Mouse (Mus musculus) heart, embryonic 12.5 days (tissue): ENCODE results near the gene Klk15. TPM values are rescaled to one million over a fixed set of nuclear protein-coding genes. Genes with fewer than 3 reads are reported as not detected.
A peak's percentile ranks its signal among the peaks of the same experiment; 100 is the strongest.

Source experiments
- ATAC-seq: fragments of 200-750 bp; cut with Nextera tagmentation; 2 replicates; pipeline ENCODE4 v1.8.0; 2017; ENCODE audit warnings: moderate TSS enrichment, moderate library complexity; ENCODE audit not compliant: insufficient number of reproducible peaks, low FRiP score
- H3K27ac ChIP-seq: fragments of 300-500 bp; sonication (generic); 2 replicates; pipeline ENCODE4 v1.5.1; 2016; ENCODE audit warnings: mild to moderate bottlenecking, moderate library complexity; ENCODE audit not compliant: poor library complexity, severe bottlenecking
- H3K27me3 ChIP-seq: fragments of 300-500 bp; sonication (generic); replicated peaks from 2 replicates; pipeline ENCODE4 v1.6.1; 2016; ENCODE audit warnings: mild to moderate bottlenecking, moderate library complexity
- H3K36me3 ChIP-seq: fragments of 300-500 bp; sonication (generic); 2 replicates; pipeline ENCODE4 v1.6.1; 2016; ENCODE audit warnings: mild to moderate bottlenecking, moderate library complexity
- H3K4me1 ChIP-seq: fragments of 300-500 bp; sonication (generic); replicated peaks from 2 replicates; pipeline ENCODE4 v1.6.1; 2016; ENCODE audit warnings: mild to moderate bottlenecking
- H3K4me2 ChIP-seq: fragments of 300-500 bp; sonication (generic); 2 replicates; pipeline ENCODE4 v1.6.1; 2016; ENCODE audit warnings: mild to moderate bottlenecking, moderate library complexity
- H3K4me3 ChIP-seq: fragments of 300-500 bp; sonication (generic); 2 replicates; pipeline ENCODE4 v1.5.1; 2016; ENCODE audit warnings: mild to moderate bottlenecking
- H3K9ac ChIP-seq: fragments of 300-500 bp; sonication (generic); 2 replicates; pipeline ENCODE4 v1.6.1; 2016; ENCODE audit warnings: mild to moderate bottlenecking, moderate library complexity
- H3K9me3 ChIP-seq: fragments of 300-500 bp; sonication (generic); replicated peaks from 2 replicates; pipeline ENCODE4 v1.6.1; 2016; ENCODE audit warnings: mild to moderate bottlenecking, moderate library complexity
- WGBS: fragments of 180-500 bp; shearing (Covaris S2); methylation state at CpG from one replicate; pipeline ENCODE4 v1.1.7; 2016; 5-methylcytosine and 5-hydroxymethylcytosine counted together
- polyA plus RNA-seq: library from polyadenylated mRNA; unstranded; fragments of >200 nt; fragmentation: Nextera tagmentation; extraction: Ambion mirVana; gene quantifications from 2 replicates; pipeline ENCODE4 v1.2.1, GENCODE M21; 2016

Gene Klk15
- polyA plus RNA-seq: not detected in 2 replicates

DNA sequence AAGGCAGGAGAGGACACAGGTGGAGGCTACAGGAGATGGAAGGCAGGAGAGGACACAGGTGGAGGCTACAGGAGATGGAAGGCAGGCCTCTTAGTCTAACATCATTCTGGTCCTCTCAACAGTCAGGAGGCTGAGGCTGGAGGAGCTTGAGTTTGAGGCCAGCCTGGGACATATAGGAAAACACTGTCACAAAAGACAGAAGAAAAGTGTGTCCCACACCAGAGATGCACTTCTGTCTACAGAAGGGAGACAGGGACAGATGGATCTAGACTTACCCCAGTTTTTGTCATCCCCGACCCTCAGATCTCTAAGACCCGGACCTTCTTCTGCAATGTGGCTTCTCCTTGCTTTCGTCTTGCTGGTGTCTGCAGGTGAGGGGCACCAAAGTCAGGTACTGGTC is at the start of gene Klk15:
Klk15 (plus strand) TSS at position 301 of the 400 bp plus-strand sequence.
- H3K4me1 ChIP-seq: no peaks in the 10 kb centered on the region
- H3K4me2 ChIP-seq: no peak within 1 kb of the TSS
- H3K9ac ChIP-seq: no peak within 1 kb of the TSS
- H3K4me3 ChIP-seq: no peak within 1 kb of the TSS
- WGBS: 73% methylated on average over 3 of the region's 3 CpGs
- ATAC-seq: no peak
- H3K9me3 ChIP-seq: no peaks in the 10 kb centered on the region
- H3K36me3 ChIP-seq: no peaks in the 10 kb centered on the region
- H3K27ac ChIP-seq: no peak within 1 kb of the TSS
- H3K27me3 ChIP-seq: no peaks in the 10 kb centered on the region

DNA sequence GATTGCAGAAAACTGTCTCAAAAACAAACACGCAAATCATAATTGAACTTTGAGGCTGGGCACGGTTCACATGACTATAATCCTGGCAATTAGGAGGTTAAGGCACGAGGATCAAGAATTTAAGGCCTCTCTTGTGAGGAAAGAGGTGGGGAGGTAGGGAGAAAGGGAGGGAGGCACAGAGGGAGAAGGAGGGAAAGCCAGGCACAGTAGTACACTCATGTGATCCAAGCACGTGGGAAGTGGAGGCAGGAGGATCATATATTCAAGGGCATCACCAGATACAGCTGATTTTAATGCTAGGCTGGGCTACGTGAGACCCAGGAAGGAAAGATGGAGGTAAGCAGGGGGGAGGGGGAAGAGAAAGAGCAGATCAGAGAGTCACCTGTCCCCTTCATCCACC is 42.2 kb upstream of the Klk15 start:
- 62% methylated on average over 5 of the region's 5 CpGs for WGBS
- H3K9ac ChIP-seq: no peak overlapping the region
- no peak overlapping the region for H3K4me2 ChIP-seq
- no peak overlapping the region for H3K4me3 ChIP-seq
- H3K9me3 ChIP-seq: no peaks in the 10 kb centered on the region
- H3K27me3 ChIP-seq: no peaks in the 10 kb centered on the region
- no peaks in the 10 kb centered on the region for H3K36me3 ChIP-seq
- no peak overlapping the region for H3K27ac ChIP-seq
- no peak for ATAC-seq
- no peaks in the 10 kb centered on the region for H3K4me1 ChIP-seq

DNA sequence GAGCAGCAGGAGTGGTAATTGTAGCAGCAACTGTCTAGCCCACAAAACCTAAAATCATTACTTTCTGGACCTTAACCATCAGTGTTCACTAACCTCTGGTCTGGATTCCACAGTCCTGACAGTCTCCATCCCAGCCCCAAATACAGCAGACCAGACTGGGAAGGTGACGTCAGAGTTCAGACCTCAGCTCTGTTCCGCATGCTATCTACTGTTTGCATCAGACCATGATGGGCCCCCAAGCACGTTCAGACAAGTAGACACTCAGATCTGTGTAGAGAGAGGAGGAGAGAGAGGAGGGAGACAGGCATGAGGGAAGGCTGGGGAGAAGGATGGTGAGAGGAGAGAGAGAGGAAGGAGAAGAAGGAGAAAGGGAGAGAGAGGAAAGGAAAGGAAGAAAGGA is 41.8 kb upstream of the Klk15 start:
- no peak overlapping the region for H3K9ac ChIP-seq
- 25% methylated on average over 3 of the region's 3 CpGs for WGBS
- no peaks in the 10 kb centered on the region for H3K4me1 ChIP-seq
- H3K36me3 ChIP-seq: no peaks in the 10 kb centered on the region
- H3K27me3 ChIP-seq: no peaks in the 10 kb centered on the region
- ATAC-seq: no peak
- no peak overlapping the region for H3K4me3 ChIP-seq
- no peaks in the 10 kb centered on the region for H3K9me3 ChIP-seq
- no peak overlapping the region for H3K4me2 ChIP-seq
- H3K27ac ChIP-seq: no peak overlapping the region

DNA sequence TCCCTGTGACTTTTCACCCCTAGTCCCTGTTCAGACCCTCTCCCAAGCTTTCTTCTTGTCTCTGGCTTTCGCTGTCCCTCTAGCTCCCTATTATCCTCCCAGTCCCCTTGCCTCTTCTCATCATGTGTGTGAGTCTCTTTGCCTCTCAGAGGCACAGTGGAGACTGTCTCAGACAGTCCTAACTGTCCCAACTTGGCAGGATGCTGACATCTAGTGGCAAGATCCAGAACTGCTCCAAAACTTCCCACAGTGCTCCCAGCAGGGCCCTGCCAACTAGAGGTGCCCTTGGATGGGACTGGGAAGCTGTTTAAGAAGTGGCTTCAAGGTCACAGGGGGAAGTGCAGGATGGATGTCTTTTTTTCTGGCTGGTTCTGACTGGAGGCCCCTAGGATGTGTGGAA is 38.7 kb upstream of the Klk15 start:
- no peak overlapping the region for H3K4me2 ChIP-seq
- H3K27ac ChIP-seq: no peak overlapping the region
- WGBS: 0% methylated on average over 1 of the region's 1 CpGs
- no peak overlapping the region for H3K4me3 ChIP-seq
- peak; percentile 84 for ATAC-seq
- no peaks in the 10 kb centered on the region for H3K36me3 ChIP-seq
- no peak overlapping the region for H3K9ac ChIP-seq
- H3K9me3 ChIP-seq: no peaks in the 10 kb centered on the region
- H3K4me1 ChIP-seq: no peaks in the 10 kb centered on the region
- no peaks in the 10 kb centered on the region for H3K27me3 ChIP-seq

DNA sequence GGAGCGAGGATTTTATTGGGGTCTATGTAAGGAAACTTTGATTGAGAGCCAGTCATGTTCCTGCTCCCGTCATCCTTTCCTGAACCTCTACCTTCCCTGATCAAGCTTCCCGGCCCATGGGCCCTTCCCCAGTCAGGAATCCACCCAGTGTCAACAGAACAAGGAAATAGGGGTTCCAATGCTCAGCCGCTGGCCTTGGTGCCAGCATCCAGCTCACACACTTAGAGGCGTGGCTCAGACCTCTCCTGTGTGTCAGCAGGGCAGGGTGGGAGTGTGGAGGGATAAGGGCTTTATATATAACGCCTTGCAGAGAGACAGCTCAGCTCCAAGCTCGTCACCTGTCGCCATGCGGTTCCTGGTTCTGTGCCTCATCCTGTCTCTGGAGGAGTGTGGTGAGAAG is 18.7 kb upstream of the Klk15 start:
- 37% methylated on average over 9 of the region's 9 CpGs for WGBS
- H3K36me3 ChIP-seq: no peaks in the 10 kb centered on the region
- H3K27me3 ChIP-seq: peaks cover 19% of the 10 kb centered on the region; the same call in 1 of the 2 replicates
- no peak overlapping the region for H3K27ac ChIP-seq
- ATAC-seq: no peak
- H3K4me3 ChIP-seq: no peak overlapping the region
- no peaks in the 10 kb centered on the region for H3K9me3 ChIP-seq
- H3K4me1 ChIP-seq: no peaks in the 10 kb centered on the region
- H3K4me2 ChIP-seq: no peak overlapping the region
- no peak overlapping the region for H3K9ac ChIP-seq

DNA sequence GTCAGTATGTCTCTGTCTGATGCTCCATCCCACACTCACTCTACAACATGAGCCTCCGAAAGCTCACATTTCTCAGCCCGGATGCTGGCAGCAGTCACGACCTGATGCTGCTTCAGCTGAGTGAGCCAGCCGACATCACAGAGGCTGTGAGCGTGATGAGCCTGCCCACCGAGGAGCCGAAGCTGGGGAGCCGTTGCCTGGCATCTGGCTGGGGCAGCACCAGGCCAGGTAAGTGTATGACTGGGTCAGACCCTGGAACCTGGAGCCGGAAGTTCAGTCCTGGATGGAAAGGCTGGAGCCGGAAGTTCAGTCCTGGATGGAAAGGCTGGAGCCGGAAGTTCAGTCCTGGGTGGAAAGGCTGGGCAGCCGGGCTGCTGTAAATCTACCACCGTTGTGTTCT is 15.1 kb upstream of the Klk15 start:
- H3K9me3 ChIP-seq: no peaks in the 10 kb centered on the region
- H3K27me3 ChIP-seq: 0 out of 2 replicates have a peak, but pooled peaks cover 12% of the 10 kb centered on the region
- H3K27ac ChIP-seq: no peak overlapping the region
- no peaks in the 10 kb centered on the region for H3K4me1 ChIP-seq
- H3K4me3 ChIP-seq: no peak overlapping the region
- WGBS: 84% methylated on average over 13 of the region's 13 CpGs
- no peak for ATAC-seq
- H3K9ac ChIP-seq: no peak overlapping the region
- H3K36me3 ChIP-seq: no peaks in the 10 kb centered on the region
- H3K4me2 ChIP-seq: no peak overlapping the region

DNA sequence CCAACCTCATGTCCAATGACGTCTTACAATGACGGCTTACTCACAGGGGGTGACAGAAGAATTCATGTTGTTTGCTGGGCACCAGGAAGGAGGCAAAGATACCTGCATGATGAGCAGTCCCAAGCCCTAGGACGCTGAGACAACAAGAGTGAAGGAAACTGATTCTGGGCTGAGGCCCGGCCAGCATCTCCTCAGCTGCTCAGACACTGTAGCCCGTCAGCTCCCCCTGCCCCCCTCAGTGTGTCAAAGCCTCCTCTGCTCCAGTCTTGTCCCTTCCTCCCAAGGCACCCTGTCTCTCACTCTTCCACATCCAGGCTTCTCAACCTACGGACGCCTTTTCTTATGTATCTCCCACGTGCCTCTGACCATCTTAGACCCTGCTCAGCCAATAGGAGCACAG is 14.7 kb upstream of the Klk15 start:
- no peak for ATAC-seq
- Histone ChIP-seq H3K4me2 (no peak overlapping the region), H3K27ac (no peak overlapping the region), H3K4me1 (no peaks in the 10 kb centered on the region), H3K9me3 (no peaks in the 10 kb centered on the region), H3K36me3 (no peaks in the 10 kb centered on the region), H3K27me3 (0 out of 2 replicates have a peak, but pooled peaks cover 12% of the 10 kb centered on the region), H3K4me3 (no peak overlapping the region), H3K9ac (no peak overlapping the region)
- 75% methylated on average over 8 of the region's 8 CpGs for whole genome bisulfite sequencing

DNA sequence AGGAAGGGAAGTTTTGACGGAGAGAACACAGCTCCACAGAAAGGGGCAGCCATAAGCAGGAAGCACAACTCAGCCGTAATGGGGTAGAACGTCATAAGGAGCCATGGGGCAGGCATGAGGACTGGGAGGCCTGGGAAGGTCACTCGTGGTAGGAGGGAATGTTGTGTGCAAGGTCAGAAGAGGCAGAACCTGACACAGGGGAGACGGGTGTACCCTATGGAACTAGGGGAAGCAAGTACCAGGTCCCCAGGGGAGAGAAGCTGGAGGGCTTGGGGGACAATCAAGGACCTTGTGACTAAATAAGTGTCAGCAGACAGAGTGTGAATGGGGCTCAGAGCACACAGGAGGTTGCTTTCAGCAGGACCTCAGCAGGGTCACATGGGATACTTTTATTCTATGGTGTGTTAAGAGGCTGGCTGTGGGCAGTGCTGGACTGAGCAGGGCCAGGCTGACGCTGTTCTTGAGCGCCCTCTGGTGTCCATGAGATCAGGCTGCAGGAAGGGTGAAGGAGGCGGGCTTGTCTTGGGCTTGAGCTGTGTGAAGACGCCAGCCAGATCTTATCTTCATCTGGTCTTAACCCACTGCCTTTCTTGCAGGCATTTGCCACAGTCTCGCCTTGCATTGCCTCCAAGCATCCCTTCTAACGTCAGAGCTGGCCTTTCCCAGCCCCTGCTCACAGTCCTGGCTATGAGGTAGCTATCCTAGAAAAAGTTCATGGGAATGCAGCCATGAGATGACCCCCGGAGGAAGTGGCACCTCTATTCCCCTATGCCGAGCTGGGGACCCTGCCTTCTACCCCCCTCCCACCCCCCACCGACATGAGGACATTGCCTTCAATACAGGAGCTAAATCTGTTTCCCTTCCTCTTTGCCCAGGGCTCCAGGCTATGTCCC is 13.7 kb upstream of the Klk15 start:
- ATAC-seq: peak; percentile 72
- Histone ChIP-seq H3K27me3 (0 out of 2 replicates have a peak, but pooled peaks cover 12% of the 10 kb centered on the region), H3K9ac (no peak overlapping the region), H3K4me3 (no peak overlapping the region), H3K4me1 (no peaks in the 10 kb centered on the region), H3K27ac (no peak overlapping the region), H3K4me2 (no peak overlapping the region), H3K9me3 (no peaks in the 10 kb centered on the region), H3K36me3 (no peaks in the 10 kb centered on the region)
- WGBS: 26% methylated on average over 14 of the region's 14 CpGs

DNA sequence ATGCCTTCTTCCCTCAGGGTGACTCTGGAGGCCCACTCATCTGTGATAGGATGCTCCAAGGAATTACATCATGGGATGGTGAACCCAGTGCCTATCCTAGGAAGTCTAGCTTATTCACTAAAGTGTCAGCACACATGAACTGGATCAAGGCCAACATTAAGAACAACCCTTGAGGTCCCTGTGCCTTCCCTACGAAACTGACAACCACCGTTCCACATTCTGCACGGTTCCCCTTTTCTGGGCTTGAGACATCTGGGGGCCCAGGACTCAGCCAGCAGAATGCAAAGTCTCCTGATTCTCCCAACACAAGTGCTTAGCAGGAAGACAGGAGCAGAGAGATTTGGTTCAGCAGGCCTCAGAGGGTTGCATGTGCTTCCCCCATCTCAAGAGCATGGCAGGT is 13.0 kb upstream of the Klk15 start:
- Histone ChIP-seq H3K9me3 (no peaks in the 10 kb centered on the region), H3K27ac (no peak overlapping the region), H3K4me1 (no peaks in the 10 kb centered on the region), H3K4me2 (no peak overlapping the region), H3K9ac (no peak overlapping the region), H3K4me3 (no peak overlapping the region), H3K27me3 (0 out of 2 replicates have a peak, but pooled peaks cover 12% of the 10 kb centered on the region), H3K36me3 (no peaks in the 10 kb centered on the region)
- WGBS: 84% methylated on average over 3 of the region's 3 CpGs
- ATAC-seq: no peak

DNA sequence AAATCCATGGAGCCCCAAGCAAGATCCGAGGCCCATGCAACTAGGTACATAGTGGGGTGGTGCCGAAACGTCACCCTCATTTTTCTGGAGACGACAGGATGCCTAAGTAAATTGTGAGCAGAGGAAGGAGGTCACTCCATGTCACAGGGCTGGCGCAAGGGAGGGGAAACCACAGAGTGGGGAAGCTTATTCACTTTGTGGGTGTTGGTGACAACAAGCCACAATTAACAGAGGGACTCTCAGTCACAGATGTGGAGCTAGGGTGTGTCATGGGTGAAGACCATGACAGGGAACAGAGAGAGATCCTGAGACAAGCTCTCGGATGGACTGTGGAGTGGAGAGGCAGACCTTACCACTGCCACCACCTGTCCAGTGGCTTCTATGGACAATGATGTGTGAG is 12.5 kb upstream of the Klk15 start:
- WGBS: 73% methylated on average over 6 of the region's 6 CpGs
- ATAC-seq: no peak
- 0 out of 2 replicates have a peak, but pooled peaks cover 12% of the 10 kb centered on the region for H3K27me3 ChIP-seq

DNA sequence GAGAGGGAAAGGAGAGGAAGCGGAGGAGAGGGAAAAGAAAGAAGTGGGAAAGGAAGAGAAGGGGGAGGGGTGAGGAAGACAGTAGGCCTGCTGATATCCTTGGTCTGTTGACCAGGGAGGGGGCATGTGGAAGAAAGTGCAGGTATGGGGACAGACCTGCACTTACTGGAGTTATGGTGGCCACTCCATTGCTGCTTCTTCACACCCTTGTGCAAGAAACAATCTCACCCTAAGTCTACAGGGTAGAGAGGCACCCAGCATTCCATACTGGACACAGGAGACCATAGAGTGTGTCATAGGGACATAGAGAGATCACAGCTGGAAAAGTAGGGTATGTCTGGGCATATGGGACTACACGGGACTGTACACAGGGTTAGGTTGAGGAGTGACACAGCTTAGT is 11.6 kb upstream of the Klk15 start:
- ATAC-seq: no peak
- no peak overlapping the region for H3K4me2 ChIP-seq
- H3K9ac ChIP-seq: no peak overlapping the region
- 61% methylated on average over 2 of the region's 2 CpGs for WGBS
- H3K27ac ChIP-seq: no peak overlapping the region
- H3K27me3 ChIP-seq: 0 out of 2 replicates have a peak, but pooled peaks cover 8% of the 10 kb centered on the region
- no peaks in the 10 kb centered on the region for H3K36me3 ChIP-seq
- H3K4me3 ChIP-seq: no peak overlapping the region
- no peaks in the 10 kb centered on the region for H3K4me1 ChIP-seq
- no peaks in the 10 kb centered on the region for H3K9me3 ChIP-seq

More for the DNA sequence above, 12.5 kb upstream of the Klk15 start:
- Histone ChIP-seq H3K4me3 (no peak overlapping the region), H3K4me2 (no peak overlapping the region), H3K9ac (no peak overlapping the region), H3K36me3 (no peaks in the 10 kb centered on the region), H3K4me1 (no peaks in the 10 kb centered on the region), H3K27ac (no peak overlapping the region), H3K9me3 (no peaks in the 10 kb centered on the region)
